In genomic region chr6:149063382-149063781, GRCm38 (mm10) we compare ENCODE assay signal across 18 mouse cellular contexts.
"Had no signal": no experiment of that assay in that cellular context is flagged by ENCODE, and none has a peak within 500 bp of the region (broad histone marks: within the 10 kb centered on the region; RNA-seq: fewer than 3 reads in every experiment).

No protein-coding gene starts in this region.

- DNase-seq: lung, adult 18-20 months; lung, embryonic 14.5 days; lung, postnatal 10 days; lung, postnatal 4 days; midbrain, embryonic 14.5 days; right cerebral cortex, adult 18-20 months; right cerebral cortex, postnatal 25 days; right cerebral cortex, postnatal 4 days; spleen, adult 18-20 months; thymus, adult 18-20 months; thymus, postnatal 14 days; thymus, postnatal 36 days had no signal

- H3K4me3 ChIP-seq: midbrain, embryonic 10.5 days; midbrain, embryonic 12.5 days; myocyte; neural tube, embryonic 13.5 days; neural tube, embryonic 15.5 days had no signal

- ATAC-seq: midbrain, embryonic 16.5 days had no signal

- H3K4me2 ChIP-seq: lung, embryonic 14.5 days; midbrain, embryonic 12.5 days; neural tube, embryonic 13.5 days; neural tube, embryonic 15.5 days had no signal

- H3K9me3 ChIP-seq: midbrain, embryonic 10.5 days; midbrain, embryonic 12.5 days; neural tube, embryonic 13.5 days; neural tube, embryonic 15.5 days had no signal

- H3K27me3 ChIP-seq: midbrain, embryonic 12.5 days; neural tube, embryonic 13.5 days; neural tube, embryonic 15.5 days had no signal

- H3K27ac ChIP-seq: midbrain, embryonic 10.5 days; midbrain, embryonic 12.5 days; neural tube, embryonic 13.5 days; neural tube, embryonic 15.5 days had no signal

- H3K4me1 ChIP-seq: midbrain, embryonic 10.5 days; midbrain, embryonic 12.5 days; neural tube, embryonic 13.5 days; neural tube, embryonic 15.5 days had no signal

- H3K9ac ChIP-seq: lung, embryonic 14.5 days; midbrain, embryonic 12.5 days; neural tube, embryonic 13.5 days; neural tube, embryonic 15.5 days had no signal

- H3K36me3 ChIP-seq: neural tube, embryonic 15.5 days had no signal
